Mouse (Mus musculus): ENCODE results near the gene Olfr462. TPM values are rescaled to one million over a fixed set of nuclear protein-coding genes. Genes with fewer than 3 reads are reported as not detected.
A peak's percentile ranks its signal among the peaks of the same experiment; 100 is the strongest.

Olfr462 gene
- total and polyA plus RNA-seq, 3 experiments = 0.17 TPM; not detected in 2

- no peaks in the 10 kb centered on the region for H3K79me2 ChIP-seq (replicated peaks; ENCODE audit: control insufficient read depth, extremely low read depth, insufficient read depth, poor library complexity, severe bottlenecking)
- H3K9ac ChIP-seq (ENCODE audit: insufficient read depth, low read depth) = no peak overlapping the region
- in situ Hi-C loops (cut with MboI; ENCODE audit: low pct_ligation_motif_present, low pct_unique_long_range_greater_than_20kb, low sequenced_read_pairs) (no loop called here), dilution Hi-C loops (cut with MboI; ENCODE audit: extremely low pct_ligation_motif_present, extremely low pct_unique_long_range_greater_than_20kb, low sequenced_read_pairs) (no loop called here)
- H3K27me3 ChIP-seq (replicated peaks) = no peaks in the 10 kb centered on the region
- H3K4me2 ChIP-seq (ENCODE audit: insufficient read depth, low read depth, poor library complexity, severe bottlenecking) = peak overlapping the region; percentile 66
- peak; percentile 85 for DNase-seq (ENCODE audit: extremely low read depth)
- no peaks in the 10 kb centered on the region for H3K9me3 ChIP-seq (replicated peaks; ENCODE audit: low read length)
- H3K27ac ChIP-seq (ENCODE audit: insufficient read depth, low read depth) = no peak overlapping the region
- H3K36me3 ChIP-seq (replicated peaks in 1 of 2; ENCODE audit: control insufficient read depth in 1 of 2, insufficient read depth in 1 of 2, low read length in 1 of 2) = peaks cover 32 to 49% of the 10 kb centered on the region in 2 experiments
- TF ChIP-seq ETS1 (conservative IDR thresholded peaks at IDR 0.05; ENCODE audit: low read depth, low read length) = peak; percentile 49
- TF ChIP-seq MAX (IDR thresholded peaks at IDR 0.05; ENCODE audit: low read length) = no peak
- TF ChIP-seq POLR2A (IDR thresholded peaks at IDR 0.05; ENCODE audit: low read depth, low read length) = no peak
- no peak; the same call in 1 of the 2 replicates for TF ChIP-seq TCF12 (IDR thresholded peaks at IDR 0.05; ENCODE audit: low read depth, low read length)
- no peak for TF ChIP-seq UBTF (IDR thresholded peaks at IDR 0.05; ENCODE audit: low read depth, low read length)
- TF ChIP-seq CTCF (conservative IDR thresholded peaks at IDR 0.05 in 1 of 2, IDR thresholded peaks at IDR 0.05 in 1 of 2; ENCODE audit: low read depth in 2 of 2, low read length in 2 of 2) = no peak
- TF ChIP-seq EP300 (IDR thresholded peaks at IDR 0.05; ENCODE audit: low read length) = peak; percentile 42; the same call in 1 of the 2 replicates
- TF ChIP-seq GABPA (IDR thresholded peaks at IDR 0.05; ENCODE audit: insufficient replicate concordance, low read depth, low read length) = no peak
- TF ChIP-seq HCFC1 (IDR thresholded peaks at IDR 0.05; ENCODE audit: low read depth, low read length) = no peak
- peak; percentile 54; the same call in 1 of the 2 replicates for TF ChIP-seq MAFK (IDR thresholded peaks at IDR 0.05; ENCODE audit: insufficient replicate concordance, low read length)
- TF ChIP-seq BHLHE40 (IDR thresholded peaks at IDR 0.05; ENCODE audit: low read depth, low read length) = peak; percentile 78
- no peak overlapping the region for H3K4me3 ChIP-seq (replicated peaks in 1 of 3; ENCODE audit: low read depth in 2 of 3, low read length in 2 of 3, poor library complexity in 1 of 3)
- H3K4me1 ChIP-seq (ENCODE audit: control insufficient read depth in 1 of 2, insufficient read depth in 2 of 2) = peaks cover 4 to 31% of the 10 kb centered on the region in 2 experiments; a peak in 3 of 4 replicates
These were observed 37.5 kb downstream of the Olfr462 start for GRCm38 (mm10) chr11:87854550-87854949.

GRCm38 (mm10) chr11:87853597-87853954 lies 38.5 kb downstream of the Olfr462 start:
- Histone ChIP-seq H3K36me3 (replicated peaks in 1 of 2; ENCODE audit: control insufficient read depth in 1 of 2, insufficient read depth in 1 of 2, low read length in 1 of 2) (peaks cover 30 to 40% of the 10 kb centered on the region in 2 experiments), H3K4me1 (ENCODE audit: control insufficient read depth in 1 of 2, insufficient read depth in 2 of 2) (peaks cover 4 to 30% of the 10 kb centered on the region in 2 experiments; a peak in 3 of 4 replicates), H3K79me2 (replicated peaks; ENCODE audit: control insufficient read depth, extremely low read depth, insufficient read depth, poor library complexity, severe bottlenecking) (no peaks in the 10 kb centered on the region), H3K27me3 (replicated peaks) (no peaks in the 10 kb centered on the region), H3K27ac (ENCODE audit: insufficient read depth, low read depth) (peak overlapping the region; percentile 73), H3K9me3 (replicated peaks; ENCODE audit: low read length) (no peaks in the 10 kb centered on the region), H3K4me2 (ENCODE audit: insufficient read depth, low read depth, poor library complexity, severe bottlenecking) (peak overlapping the region; percentile 66), H3K9ac (ENCODE audit: insufficient read depth, low read depth) (peak overlapping the region; percentile 95), H3K4me3 (replicated peaks in 1 of 3; ENCODE audit: low read depth in 2 of 3, low read length in 2 of 3, poor library complexity in 1 of 3) (peak overlapping the region; percentile 69 to 72 (median 71))
- DNase-seq (ENCODE audit: extremely low read depth) = peak; percentile 85
- in situ Hi-C loops (cut with MboI; ENCODE audit: low pct_ligation_motif_present, low pct_unique_long_range_greater_than_20kb, low sequenced_read_pairs) = no loop called here
- TF ChIP-seq USF1 (IDR thresholded peaks at IDR 0.05; ENCODE audit: low read depth, low read length) (no peak), E2F4 (IDR thresholded peaks at IDR 0.05; ENCODE audit: insufficient replicate concordance, low read depth, low read length) (no peak), USF2 (conservative IDR thresholded peaks at IDR 0.05; ENCODE audit: low read depth, low read length) (no peak), SIN3A (IDR thresholded peaks at IDR 0.05; ENCODE audit: low read length) (no peak), ZKSCAN1 (IDR thresholded peaks at IDR 0.05; ENCODE audit: borderline replicate concordance, low read depth, low read length) (no peak), KAT2A (IDR thresholded peaks at IDR 0.05; ENCODE audit: insufficient replicate concordance, low read length) (no peak), MAX (IDR thresholded peaks at IDR 0.05; ENCODE audit: low read length) (no peak), TCF12 (IDR thresholded peaks at IDR 0.05; ENCODE audit: low read depth, low read length) (peak; percentile 49; the same call in 1 of the 2 replicates), CHD2 (IDR thresholded peaks at IDR 0.05; ENCODE audit: low read length) (peak; percentile 81), ZC3H11A (IDR thresholded peaks at IDR 0.05; ENCODE audit: low read depth, low read length) (no peak), RCOR1 (conservative IDR thresholded peaks at IDR 0.05; ENCODE audit: low read depth, low read length) (0 out of 2 replicates have a peak, but pooled peaks have one; percentile 12), TBP (conservative IDR thresholded peaks at IDR 0.05; ENCODE audit: low read depth, low read length) (no peak; the same call in 1 of the 2 replicates), POLR2A (IDR thresholded peaks at IDR 0.05; ENCODE audit: low read depth, low read length) (no peak; the same call in 1 of the 2 replicates), UBTF (IDR thresholded peaks at IDR 0.05; ENCODE audit: low read depth, low read length) (no peak), MXI1 (IDR thresholded peaks at IDR 0.05; ENCODE audit: low read depth, low read length) (no peak), ELF1 (IDR thresholded peaks at IDR 0.05; ENCODE audit: low read depth, low read length) (no peak), MYC (IDR thresholded peaks at IDR 0.05; ENCODE audit: low read depth, low read length) (0 out of 2 replicates have a peak, but pooled peaks have one; percentile 12), CHD1 (IDR thresholded peaks at IDR 0.05; ENCODE audit: low read depth, low read length) (no peak), MAZ (IDR thresholded peaks at IDR 0.05; ENCODE audit: low read depth, low read length) (0 out of 2 replicates have a peak, but pooled peaks have one; percentile 17), ETS1 (conservative IDR thresholded peaks at IDR 0.05; ENCODE audit: low read depth, low read length) (no peak), MEF2A (IDR thresholded peaks at IDR 0.05; ENCODE audit: borderline replicate concordance, low read depth, low read length) (peak; percentile 27; the same call in 1 of the 2 replicates), BHLHE40 (IDR thresholded peaks at IDR 0.05; ENCODE audit: low read depth, low read length) (no peak)
- dilution Hi-C loops (cut with MboI; ENCODE audit: extremely low pct_ligation_motif_present, extremely low pct_unique_long_range_greater_than_20kb, low sequenced_read_pairs) = no loop called here
